Mouse (Mus musculus) frontal cortex, postnatal 14 days (tissue): Measurements from ENCODE around the gene Ranbp17.

ENCODE experiments used
- DNase-seq, 2 experiments: peaks; one replicate each; pipeline ENCODE4 v3.0.0; 2022; ENCODE audit warnings: low spot score in 2 of 2

Ranbp17 gene

GRCm38 (mm10) chr11:33404651-33405050, 108.9 kb downstream of the Ranbp17 start:
- no peak for DNase-seq

GRCm38 (mm10) chr11:33399346-33399745, 114.2 kb downstream of the Ranbp17 start:
- no peak for DNase-seq

GRCm38 (mm10) chr11:33398701-33399100, 114.8 kb downstream of the Ranbp17 start:
- no peak for DNase-seq

GRCm38 (mm10) chr11:33396275-33396674, 117.3 kb downstream of the Ranbp17 start:
- DNase-seq: no peak

- DNase-seq: no peak
These were observed 119.5 kb downstream of the Ranbp17 start for GRCm38 (mm10) chr11:33394093-33394492.

GRCm38 (mm10) chr11:33388685-33389084, 124.9 kb downstream of the Ranbp17 start:
- DNase-seq: no peak

- DNase-seq: no peak
These were observed 151.7 kb downstream of the Ranbp17 start for GRCm38 (mm10) chr11:33361867-33362266.

- no peak for DNase-seq
These were observed 164.3 kb downstream of the Ranbp17 start for GRCm38 (mm10) chr11:33349269-33349668.

GRCm38 (mm10) chr11:33342061-33342460, 171.5 kb downstream of the Ranbp17 start:
- no peak for DNase-seq

- peak in 1 of 2 experiments; percentile 35 for DNase-seq
These were observed 176.9 kb downstream of the Ranbp17 start for GRCm38 (mm10) chr11:33336552-33337121.

GRCm38 (mm10) chr11:33335616-33336015, 177.9 kb downstream of the Ranbp17 start:
- no peak for DNase-seq

GRCm38 (mm10) chr11:33332137-33332536, 181.4 kb downstream of the Ranbp17 start:
- no peak for DNase-seq

- no peak for DNase-seq
These were observed 194.4 kb downstream of the Ranbp17 start for GRCm38 (mm10) chr11:33319006-33319611.

GRCm38 (mm10) chr11:33309566-33309965, 204.0 kb downstream of the Ranbp17 start:
- no peak for DNase-seq

- no peak for DNase-seq
These were observed 212.7 kb downstream of the Ranbp17 start for GRCm38 (mm10) chr11:33300859-33301258.

GRCm38 (mm10) chr11:33299371-33299770, 214.2 kb downstream of the Ranbp17 start:
- DNase-seq: no peak

GRCm38 (mm10) chr11:33297121-33297520, 216.4 kb downstream of the Ranbp17 start:
- DNase-seq: no peak

- no peak for DNase-seq
These were observed 218.1 kb downstream of the Ranbp17 start for GRCm38 (mm10) chr11:33295422-33295821.

GRCm38 (mm10) chr11:33294063-33294462, 219.5 kb downstream of the Ranbp17 start:
- DNase-seq: no peak

- DNase-seq: no peak
These were observed 235.0 kb downstream of the Ranbp17 start for GRCm38 (mm10) chr11:33278571-33278970.

GRCm38 (mm10) chr11:33276637-33277036, 236.9 kb downstream of the Ranbp17 start, which contains the start of gene Gm12117:
Gm12117 (minus strand) TSS chr11:33276737.
- no peak for DNase-seq

- DNase-seq: no peak
These were observed 238.7 kb downstream of the Ranbp17 start for GRCm38 (mm10) chr11:33274816-33275215.

- DNase-seq: no peak
These were observed 239.3 kb downstream of the Ranbp17 start for GRCm38 (mm10) chr11:33274294-33274693.

GRCm38 (mm10) chr11:33240295-33240694, 273.3 kb downstream of the Ranbp17 start:
- no peak for DNase-seq
